Mouse (Mus musculus): Measurements from ENCODE around the gene Dmac2. TPM values are rescaled to one million over a fixed set of nuclear protein-coding genes. Genes with fewer than 3 reads are reported as not detected.

The Dmac2 gene
- polyA plus RNA-seq, 1 experiment from 2014 or later: 40.9 TPM

GRCm38 (mm10) chr7:25637099-25637498, 17.9 kb downstream of the Dmac2 start:
- 88% methylated on average over 5 of the region's 5 CpGs for WGBS
- Histone ChIP-seq H3K36me3 (ENCODE audit: control insufficient read depth, insufficient read depth, low read length) (peaks cover 23% of the 10 kb centered on the region; the same call in 1 of the 2 replicates), H3K4me1 (replicated peaks; ENCODE audit: control insufficient read depth, insufficient read depth, low read length) (no peaks in the 10 kb centered on the region), H3K9ac (ENCODE audit: low read length) (no peak overlapping the region), H3K4me3 (ENCODE audit: low read depth, low read length) (no peak overlapping the region), H3K9me3 (ENCODE audit: control insufficient read depth, low read length) (no peaks in the 10 kb centered on the region), H3K27me3 (replicated peaks; ENCODE audit: control insufficient read depth, insufficient read depth, low read length) (no peaks in the 10 kb centered on the region), H3K27ac (ENCODE audit: low read depth) (no peak overlapping the region), H3K4me2 (ENCODE audit: low read length) (no peak overlapping the region)
- ATAC-seq (replicated peaks; ENCODE audit: low FRiP score, low TSS enrichment, low read depth) (no peak), DNase-seq (ENCODE audit: low spot score) (no peak)

GRCm38 (mm10) chr7:25639754-25640153, 20.5 kb downstream of the Dmac2 start:
- Histone ChIP-seq H3K36me3 (ENCODE audit: control insufficient read depth, insufficient read depth, low read length) (peaks cover 5% of the 10 kb centered on the region; the same call in 1 of the 2 replicates), H3K27me3 (replicated peaks; ENCODE audit: control insufficient read depth, insufficient read depth, low read length) (no peaks in the 10 kb centered on the region), H3K4me1 (replicated peaks; ENCODE audit: control insufficient read depth, insufficient read depth, low read length) (no peaks in the 10 kb centered on the region), H3K4me2 (ENCODE audit: low read length) (no peak overlapping the region), H3K9me3 (ENCODE audit: control insufficient read depth, low read length) (no peaks in the 10 kb centered on the region), H3K4me3 (ENCODE audit: low read depth, low read length) (no peak overlapping the region), H3K9ac (ENCODE audit: low read length) (no peak overlapping the region), H3K27ac (ENCODE audit: low read depth) (no peak overlapping the region)
- WGBS: 88% methylated on average over 4 of the region's 4 CpGs
- no peak for DNase-seq (ENCODE audit: low spot score)
- ATAC-seq (replicated peaks; ENCODE audit: low FRiP score, low TSS enrichment, low read depth): no peak

- Histone ChIP-seq H3K4me2 (ENCODE audit: low read length) (no peak overlapping the region), H3K9me3 (ENCODE audit: control insufficient read depth, low read length) (no peaks in the 10 kb centered on the region), H3K4me3 (ENCODE audit: low read depth, low read length) (no peak overlapping the region), H3K36me3 (ENCODE audit: control insufficient read depth, insufficient read depth, low read length) (no peaks in the 10 kb centered on the region; the same call in 1 of the 2 replicates), H3K4me1 (replicated peaks; ENCODE audit: control insufficient read depth, insufficient read depth, low read length) (no peaks in the 10 kb centered on the region), H3K27ac (ENCODE audit: low read depth) (no peak overlapping the region), H3K9ac (ENCODE audit: low read length) (no peak overlapping the region), H3K27me3 (replicated peaks; ENCODE audit: control insufficient read depth, insufficient read depth, low read length) (no peaks in the 10 kb centered on the region)
- 76% methylated on average over 10 of the region's 10 CpGs for WGBS
- DNase-seq (ENCODE audit: low spot score) (no peak), ATAC-seq (replicated peaks; ENCODE audit: low FRiP score, low TSS enrichment, low read depth) (no peak)
Observed at GRCm38 (mm10) chr7:25644136-25644535, 24.9 kb downstream of the Dmac2 start.

- ATAC-seq (replicated peaks; ENCODE audit: low FRiP score, low TSS enrichment, low read depth) (no peak), DNase-seq (ENCODE audit: low spot score) (no peak)
- Histone ChIP-seq H3K4me1 (replicated peaks; ENCODE audit: control insufficient read depth, insufficient read depth, low read length) (no peaks in the 10 kb centered on the region), H3K27ac (ENCODE audit: low read depth) (no peak overlapping the region), H3K9me3 (ENCODE audit: control insufficient read depth, low read length) (no peaks in the 10 kb centered on the region), H3K9ac (ENCODE audit: low read length) (no peak overlapping the region), H3K27me3 (replicated peaks; ENCODE audit: control insufficient read depth, insufficient read depth, low read length) (no peaks in the 10 kb centered on the region), H3K4me3 (ENCODE audit: low read depth, low read length) (no peak overlapping the region), H3K36me3 (ENCODE audit: control insufficient read depth, insufficient read depth, low read length) (no peaks in the 10 kb centered on the region), H3K4me2 (ENCODE audit: low read length) (no peak overlapping the region)
- WGBS: 78% methylated on average over 4 of the region's 4 CpGs
Observed at GRCm38 (mm10) chr7:25644631-25645030, 25.4 kb downstream of the Dmac2 start.

GRCm38 (mm10) chr7:25645074-25645473, 25.9 kb downstream of the Dmac2 start:
- no peaks in the 10 kb centered on the region for H3K9me3 ChIP-seq (ENCODE audit: control insufficient read depth, low read length)
- no peak overlapping the region for H3K4me2 ChIP-seq (ENCODE audit: low read length)
- H3K27ac ChIP-seq (ENCODE audit: low read depth): no peak overlapping the region
- H3K4me1 ChIP-seq (replicated peaks; ENCODE audit: control insufficient read depth, insufficient read depth, low read length): no peaks in the 10 kb centered on the region
- no peak for DNase-seq (ENCODE audit: low spot score)
- H3K4me3 ChIP-seq (ENCODE audit: low read depth, low read length): no peak overlapping the region
- no peak for ATAC-seq (replicated peaks; ENCODE audit: low FRiP score, low TSS enrichment, low read depth)
- WGBS: 68% methylated on average over 14 of the region's 14 CpGs
- no peaks in the 10 kb centered on the region for H3K36me3 ChIP-seq (ENCODE audit: control insufficient read depth, insufficient read depth, low read length)
- no peaks in the 10 kb centered on the region for H3K27me3 ChIP-seq (replicated peaks; ENCODE audit: control insufficient read depth, insufficient read depth, low read length)
- H3K9ac ChIP-seq (ENCODE audit: low read length): no peak overlapping the region

- no peaks in the 10 kb centered on the region for H3K4me1 ChIP-seq (replicated peaks; ENCODE audit: control insufficient read depth, insufficient read depth, low read length)
- H3K4me3 ChIP-seq (ENCODE audit: low read depth, low read length): no peak overlapping the region
- no peak for ATAC-seq (replicated peaks; ENCODE audit: low FRiP score, low TSS enrichment, low read depth)
- no peak overlapping the region for H3K27ac ChIP-seq (ENCODE audit: low read depth)
- H3K27me3 ChIP-seq (replicated peaks; ENCODE audit: control insufficient read depth, insufficient read depth, low read length): no peaks in the 10 kb centered on the region
- H3K4me2 ChIP-seq (ENCODE audit: low read length): no peak overlapping the region
- no peaks in the 10 kb centered on the region for H3K36me3 ChIP-seq (ENCODE audit: control insufficient read depth, insufficient read depth, low read length)
- no peak for DNase-seq (ENCODE audit: low spot score)
- no peaks in the 10 kb centered on the region for H3K9me3 ChIP-seq (ENCODE audit: control insufficient read depth, low read length)
- H3K9ac ChIP-seq (ENCODE audit: low read length): no peak overlapping the region
- 47% methylated on average over 5 of the region's 5 CpGs for WGBS
Observed at GRCm38 (mm10) chr7:25647574-25648123, 28.4 kb downstream of the Dmac2 start.

GRCm38 (mm10) chr7:25649839-25650238, 30.6 kb downstream of the Dmac2 start:
- no peak overlapping the region for H3K4me2 ChIP-seq (ENCODE audit: low read length)
- DNase-seq (ENCODE audit: low spot score) (no peak), ATAC-seq (replicated peaks; ENCODE audit: low FRiP score, low TSS enrichment, low read depth) (no peak)
- no peaks in the 10 kb centered on the region for H3K36me3 ChIP-seq (ENCODE audit: control insufficient read depth, insufficient read depth, low read length)
- no peaks in the 10 kb centered on the region for H3K27me3 ChIP-seq (replicated peaks; ENCODE audit: control insufficient read depth, insufficient read depth, low read length)
- no peak overlapping the region for H3K9ac ChIP-seq (ENCODE audit: low read length)
- 85% methylated on average over 5 of the region's 5 CpGs for WGBS
- H3K27ac ChIP-seq (ENCODE audit: low read depth): no peak overlapping the region
- no peaks in the 10 kb centered on the region for H3K9me3 ChIP-seq (ENCODE audit: control insufficient read depth, low read length)
- H3K4me1 ChIP-seq (replicated peaks; ENCODE audit: control insufficient read depth, insufficient read depth, low read length): no peaks in the 10 kb centered on the region
- no peak overlapping the region for H3K4me3 ChIP-seq (ENCODE audit: low read depth, low read length)

- DNase-seq (ENCODE audit: low spot score): no peak
- Histone ChIP-seq H3K9me3 (ENCODE audit: control insufficient read depth, low read length) (no peaks in the 10 kb centered on the region), H3K27me3 (replicated peaks; ENCODE audit: control insufficient read depth, insufficient read depth, low read length) (no peaks in the 10 kb centered on the region), H3K36me3 (ENCODE audit: control insufficient read depth, insufficient read depth, low read length) (no peaks in the 10 kb centered on the region), H3K27ac (ENCODE audit: low read depth) (no peak overlapping the region), H3K9ac (ENCODE audit: low read length) (no peak overlapping the region), H3K4me2 (ENCODE audit: low read length) (no peak overlapping the region), H3K4me1 (replicated peaks; ENCODE audit: control insufficient read depth, insufficient read depth, low read length) (no peaks in the 10 kb centered on the region), H3K4me3 (ENCODE audit: low read depth, low read length) (no peak overlapping the region)
- 91% methylated on average over 8 of the region's 8 CpGs for WGBS
- ATAC-seq (replicated peaks; ENCODE audit: low FRiP score, low TSS enrichment, low read depth): no peak
Observed at GRCm38 (mm10) chr7:25651281-25651680, 32.1 kb downstream of the Dmac2 start.

- no peak for ATAC-seq (replicated peaks; ENCODE audit: low FRiP score, low TSS enrichment, low read depth)
Observed at GRCm38 (mm10) chr7:25652244-25652759, 33.1 kb downstream of the Dmac2 start.

More at GRCm38 (mm10) chr7:25652244-25652759, 33.1 kb downstream of the Dmac2 start:
- DNase-seq (ENCODE audit: low spot score): no peak
- H3K4me3 ChIP-seq (ENCODE audit: low read depth, low read length): no peak overlapping the region
- H3K27ac ChIP-seq (ENCODE audit: low read depth): no peak overlapping the region
- no peak overlapping the region for H3K4me2 ChIP-seq (ENCODE audit: low read length)
- H3K27me3 ChIP-seq (replicated peaks; ENCODE audit: control insufficient read depth, insufficient read depth, low read length): no peaks in the 10 kb centered on the region
- H3K4me1 ChIP-seq (replicated peaks; ENCODE audit: control insufficient read depth, insufficient read depth, low read length): peaks cover 2% of the 10 kb centered on the region; the same call in 1 of the 2 replicates
- WGBS: 81% methylated on average over 12 of the region's 12 CpGs
- no peaks in the 10 kb centered on the region for H3K36me3 ChIP-seq (ENCODE audit: control insufficient read depth, insufficient read depth, low read length)
- H3K9me3 ChIP-seq (ENCODE audit: control insufficient read depth, low read length): no peaks in the 10 kb centered on the region
- H3K9ac ChIP-seq (ENCODE audit: low read length): no peak overlapping the region

Data from intestine, embryonic 14.5 days (tissue).